Mouse (Mus musculus): ENCODE data around the gene Aldh1l1.

The Aldh1l1 gene

GRCm38 (mm10) chr6:90506673-90507311, 20.6 kb downstream of the Aldh1l1 start:
- ATAC-seq (ENCODE audit: low TSS enrichment): peak; percentile 88

- ATAC-seq (ENCODE audit: low TSS enrichment): no peak
Measured at GRCm38 (mm10) chr6:90507443-90507842, 21.2 kb downstream of the Aldh1l1 start.

- no peak for ATAC-seq (ENCODE audit: low TSS enrichment)
Measured at GRCm38 (mm10) chr6:90508197-90508624, 22.0 kb downstream of the Aldh1l1 start.

- ATAC-seq (ENCODE audit: low TSS enrichment): no peak
Measured at GRCm38 (mm10) chr6:90509085-90509484, 22.9 kb downstream of the Aldh1l1 start.

- ATAC-seq (ENCODE audit: low TSS enrichment): no peak
Measured at GRCm38 (mm10) chr6:90512416-90512815, 26.2 kb downstream of the Aldh1l1 start.

GRCm38 (mm10) chr6:90513074-90513856, 27.0 kb downstream of the Aldh1l1 start:
- no peak for ATAC-seq (ENCODE audit: low TSS enrichment)

GRCm38 (mm10) chr6:90514369-90514768, 28.1 kb downstream of the Aldh1l1 start:
- ATAC-seq (ENCODE audit: low TSS enrichment): no peak

- ATAC-seq (ENCODE audit: low TSS enrichment): peak; percentile 96
Measured at GRCm38 (mm10) chr6:90514883-90515405, 28.7 kb downstream of the Aldh1l1 start.

- ATAC-seq (ENCODE audit: low TSS enrichment): no peak
Measured at GRCm38 (mm10) chr6:90518892-90519291, 32.7 kb downstream of the Aldh1l1 start.

GRCm38 (mm10) chr6:90519375-90519774, 33.1 kb downstream of the Aldh1l1 start:
- no peak for ATAC-seq (ENCODE audit: low TSS enrichment)

- no peak for ATAC-seq (ENCODE audit: low TSS enrichment)
Measured at GRCm38 (mm10) chr6:90526406-90526805, 40.2 kb downstream of the Aldh1l1 start.

GRCm38 (mm10) chr6:90529461-90530046, 43.3 kb downstream of the Aldh1l1 start:
- ATAC-seq (ENCODE audit: low TSS enrichment): peak; percentile 83

GRCm38 (mm10) chr6:90532575-90533190, 46.5 kb downstream of the Aldh1l1 start:
- no peak for ATAC-seq (ENCODE audit: low TSS enrichment)

GRCm38 (mm10) chr6:90533505-90533904, 47.3 kb downstream of the Aldh1l1 start:
- no peak for ATAC-seq (ENCODE audit: low TSS enrichment)

- peak; percentile 48 for ATAC-seq (ENCODE audit: low TSS enrichment)
Measured at GRCm38 (mm10) chr6:90534701-90535475, 48.7 kb downstream of the Aldh1l1 start.

GRCm38 (mm10) chr6:90536824-90537223, 50.6 kb downstream of the Aldh1l1 start:
- ATAC-seq (ENCODE audit: low TSS enrichment): no peak

- ATAC-seq (ENCODE audit: low TSS enrichment): peak; percentile 93
Measured at GRCm38 (mm10) chr6:90537941-90538340, 51.7 kb downstream of the Aldh1l1 start.

- no peak for ATAC-seq (ENCODE audit: low TSS enrichment)
Measured at GRCm38 (mm10) chr6:90539271-90539670, 53.0 kb downstream of the Aldh1l1 start.

GRCm38 (mm10) chr6:90540520-90540919, 54.3 kb downstream of the Aldh1l1 start:
- no peak for ATAC-seq (ENCODE audit: low TSS enrichment)

GRCm38 (mm10) chr6:90541367-90541772, 55.1 kb downstream of the Aldh1l1 start:
- ATAC-seq (ENCODE audit: low TSS enrichment): no peak

GRCm38 (mm10) chr6:90544433-90544832, 58.2 kb downstream of the Aldh1l1 start:
- ATAC-seq (ENCODE audit: low TSS enrichment): no peak

Measured in frontal cortex, adult (tissue).